19 mouse cellular contexts compared by ENCODE assay signal in genomic region chr1:118542880-118543279, GRCm38 (mm10).
A peak's percentile ranks its signal among the peaks of the same experiment; 100 is the strongest.
DNase-seq lines count a peak whose midpoint lies in the region; ATAC-seq and TF ChIP-seq lines count a peak whose summit lies in the region.
"Had no signal": no experiment of that assay in that cellular context is flagged by ENCODE, and none has a peak within 500 bp of the region (broad histone marks: within the 10 kb centered on the region; RNA-seq: fewer than 3 reads in every experiment).

No protein-coding gene starts in this region.

- peaks cover 72% of the 10 kb centered on the region for H3K36me3 ChIP-seq in intestine, postnatal 0 days (ENCODE audit: control insufficient read depth, insufficient read depth)
- peaks cover 5% of the 10 kb centered on the region for H3K36me3 ChIP-seq in intestine, embryonic 16.5 days (ENCODE audit: control insufficient read depth, insufficient read depth, low read length)

- H3K9me3 ChIP-seq in intestine, postnatal 0 days (ENCODE audit: control insufficient read depth), result no peaks in the 10 kb centered on the region
- no peaks in the 10 kb centered on the region for H3K9me3 ChIP-seq in intestine, embryonic 16.5 days (ENCODE audit: control insufficient read depth, low read length)
- H3K9me3 ChIP-seq: embryonic facial prominence, embryonic 10.5 days; embryonic facial prominence, embryonic 12.5 days; forebrain, embryonic 13.5 days; forebrain, embryonic 15.5 days had no signal

- 92% methylated on average over 7 of the region's 7 CpGs for WGBS in intestine, postnatal 0 days
- 94% methylated on average over 7 of the region's 7 CpGs for WGBS in intestine, embryonic 16.5 days

- no peaks in the 10 kb centered on the region for H3K4me1 ChIP-seq in intestine, postnatal 0 days (replicated peaks; ENCODE audit: control insufficient read depth, insufficient read depth, low read length)
- H3K4me1 ChIP-seq in intestine, embryonic 16.5 days (ENCODE audit: control insufficient read depth, insufficient read depth, low read length), result no peaks in the 10 kb centered on the region
- H3K4me1 ChIP-seq: embryonic facial prominence, embryonic 10.5 days; embryonic facial prominence, embryonic 12.5 days; forebrain, embryonic 13.5 days; forebrain, embryonic 15.5 days had no signal

- H3K4me2 ChIP-seq in intestine, postnatal 0 days (replicated peaks; ENCODE audit: low read depth), result no peak overlapping the region
- no peak overlapping the region for H3K4me2 ChIP-seq in intestine, embryonic 16.5 days (ENCODE audit: low read depth, low read length)
- H3K4me2 ChIP-seq: embryonic facial prominence, embryonic 12.5 days; forebrain, embryonic 13.5 days; forebrain, embryonic 15.5 days had no signal

- H3K4me3 ChIP-seq in intestine, postnatal 0 days (ENCODE audit: low read depth, low read length), result no peak overlapping the region
- no peak overlapping the region for H3K4me3 ChIP-seq in intestine, embryonic 16.5 days (ENCODE audit: low read length)
- H3K4me3 ChIP-seq: embryonic facial prominence, embryonic 10.5 days; embryonic facial prominence, embryonic 12.5 days; forebrain, embryonic 13.5 days; forebrain, embryonic 15.5 days had no signal

- no peak overlapping the region for H3K9ac ChIP-seq in intestine, postnatal 0 days (ENCODE audit: low read depth, low read length)
- no peak overlapping the region for H3K9ac ChIP-seq in intestine, embryonic 16.5 days (ENCODE audit: low read depth, low read length)
- H3K9ac ChIP-seq: embryonic facial prominence, embryonic 12.5 days; forebrain, embryonic 13.5 days; forebrain, embryonic 15.5 days had no signal

- TF ChIP-seq CTCF in intestine, postnatal 0 days (IDR thresholded peaks at IDR 0.05; ENCODE audit: low read depth), result no peak

- H3K27ac ChIP-seq in intestine, postnatal 0 days (ENCODE audit: low read depth, low read length), result 0 out of 2 replicates have a peak overlapping the region, but pooled peaks have one; percentile 15
- no peak overlapping the region for H3K27ac ChIP-seq in intestine, embryonic 16.5 days (ENCODE audit: low read length)
- H3K27ac ChIP-seq: embryonic facial prominence, embryonic 10.5 days; embryonic facial prominence, embryonic 12.5 days; forebrain, embryonic 13.5 days; forebrain, embryonic 15.5 days had no signal

- DNase-seq in frontal cortex, postnatal 14 days (ENCODE audit: low spot score in 2 of 2), result no peak
- DNase-seq in 416B (ENCODE audit: low read depth), result peak; percentile 61
- DNase-seq in telencephalon, adult 2 months (ENCODE audit: low read depth, low spot score), result peak; percentile 15
- DNase-seq in urinary bladder, postnatal 4 days (ENCODE audit: low spot score in 2 of 2), result no peak
- DNase-seq: adrenal gland, adult 2 months; adrenal gland, postnatal 10 days; adrenal gland, postnatal 25 days; cerebellum, adult 11-12 months; cerebellum, adult 2 months; cerebellum, adult 9-10 months; cerebellum, postnatal 10 days; cerebellum, postnatal 25 days had no signal

- ATAC-seq in frontal cortex, adult (ENCODE audit: low TSS enrichment), result peak; percentile 79
- no peak for ATAC-seq in intestine, postnatal 0 days
- ATAC-seq in intestine, embryonic 16.5 days, result no peak
- ATAC-seq: forebrain, embryonic 13.5 days; forebrain, embryonic 15.5 days had no signal

- H3K27me3 ChIP-seq in intestine, postnatal 0 days (replicated peaks; ENCODE audit: control insufficient read depth, insufficient read depth, low read length), result no peaks in the 10 kb centered on the region
- H3K27me3 ChIP-seq in intestine, embryonic 16.5 days (replicated peaks; ENCODE audit: control insufficient read depth, insufficient read depth, low read length), result no peaks in the 10 kb centered on the region
- H3K27me3 ChIP-seq: embryonic facial prominence, embryonic 12.5 days; forebrain, embryonic 13.5 days; forebrain, embryonic 15.5 days had no signal

Comparison
In these comparisons a context has a peak if more than half of its experiments do, and no peak if none do; other contexts are left out.
1. DNase-seq: peak in 416B (single experiment) and telencephalon, adult 2 months (single experiment); none in frontal cortex, postnatal 14 days (0 of 2) and urinary bladder, postnatal 4 days (0 of 2).